Mouse (Mus musculus): ENCODE measurements at regions not wholly inside any gene's neighbourhood (a gene's known extent, or its start where the extent isn't known, plus 50 kb on each side); places are given as distances from the start of the nearest gene placed in this dataset.

GRCm38 (mm10) chr8:92427801-92428200 is 70.4 kb downstream of the Irx5 start:
- DNase-seq (ENCODE audit: low read depth, low spot score), result no peak

- DNase-seq (ENCODE audit: low read depth, low spot score), result peak; percentile 9
Measured at GRCm38 (mm10) chr8:92437075-92437663, 79.7 kb downstream of the Irx5 start.

GRCm38 (mm10) chr8:92438294-92438693 is 80.9 kb downstream of the Irx5 start:
- no peak for DNase-seq (ENCODE audit: low read depth, low spot score)

- DNase-seq (ENCODE audit: low read depth, low spot score), result no peak
Measured at GRCm38 (mm10) chr8:92439713-92440436, 82.5 kb downstream of the Irx5 start.

- DNase-seq (ENCODE audit: low read depth, low spot score), result no peak
Measured at GRCm38 (mm10) chr8:92442086-92442485, 84.7 kb downstream of the Irx5 start.

GRCm38 (mm10) chr8:92459291-92459690 is 101.9 kb downstream of the Irx5 start:
- DNase-seq (ENCODE audit: low read depth, low spot score), result no peak

GRCm38 (mm10) chr8:92460129-92460953 is 102.9 kb downstream of the Irx5 start:
- DNase-seq (ENCODE audit: low read depth, low spot score), result peak; percentile 24

- DNase-seq (ENCODE audit: low read depth, low spot score), result no peak
Measured at GRCm38 (mm10) chr8:92469141-92470000, 111.9 kb downstream of the Irx5 start.

- DNase-seq (ENCODE audit: low read depth, low spot score), result no peak
Measured at GRCm38 (mm10) chr8:92472257-92472656, 114.8 kb downstream of the Irx5 start.

- DNase-seq (ENCODE audit: low read depth, low spot score), result no peak
Measured at GRCm38 (mm10) chr8:92472817-92473216, 115.4 kb downstream of the Irx5 start.

GRCm38 (mm10) chr8:92482393-92482792 is 125.0 kb downstream of the Irx5 start:
- no peak for DNase-seq (ENCODE audit: low read depth, low spot score)

- no peak for DNase-seq (ENCODE audit: low read depth, low spot score)
Measured at GRCm38 (mm10) chr8:92483055-92483765, 125.8 kb downstream of the Irx5 start.

- no peak for DNase-seq (ENCODE audit: low read depth, low spot score)
Measured at GRCm38 (mm10) chr8:92488526-92489159, 131.2 kb downstream of the Irx5 start.

- DNase-seq (ENCODE audit: low read depth, low spot score), result no peak
Measured at GRCm38 (mm10) chr8:92491533-92491932, 134.1 kb downstream of the Irx5 start.

GRCm38 (mm10) chr8:92493403-92493802 is 136.0 kb downstream of the Irx5 start:
- no peak for DNase-seq (ENCODE audit: low read depth, low spot score)

GRCm38 (mm10) chr8:92505552-92506281 is 148.3 kb downstream of the Irx5 start:
- DNase-seq (ENCODE audit: low read depth, low spot score), result no peak

GRCm38 (mm10) chr8:92506436-92506835 is 149.0 kb downstream of the Irx5 start:
- no peak for DNase-seq (ENCODE audit: low read depth, low spot score)

GRCm38 (mm10) chr8:92506906-92507305 is 149.5 kb downstream of the Irx5 start:
- no peak for DNase-seq (ENCODE audit: low read depth, low spot score)

- no peak for DNase-seq (ENCODE audit: low read depth, low spot score)
Measured at GRCm38 (mm10) chr8:92515385-92515784, 158.0 kb downstream of the Irx5 start.

GRCm38 (mm10) chr8:92518031-92518430 is 156.1 kb upstream of the Irx6 start:
- DNase-seq (ENCODE audit: low read depth, low spot score), result no peak

Measured in embryo, embryonic 11.5 days (tissue).